Mouse (Mus musculus) c-Kit-positive CD71-positive TER-119-positive erythroid progenitor cells, embryonic 14.5 days (primary cell): ENCODE measurements around the gene Gm17654.
"Not testable (repeated sequence)": the region's sequence is repeated elsewhere in the genome, so short reads cannot be mapped to it uniquely, and the experiment has no call there.

ENCODE experiments used
- DNase-seq: peaks from one replicate; pipeline ENCODE4 v3.0.0-alpha.2; 2013; ENCODE audit warnings: low spot score

Gm17654 gene

GRCm38 (mm10) chr14:43579046-43579445, at the start of gene Gm17654:
Gene Gm17654 (minus strand): TSS chr14:43579146.
- not testable (repeated sequence) for DNase-seq

DNA sequence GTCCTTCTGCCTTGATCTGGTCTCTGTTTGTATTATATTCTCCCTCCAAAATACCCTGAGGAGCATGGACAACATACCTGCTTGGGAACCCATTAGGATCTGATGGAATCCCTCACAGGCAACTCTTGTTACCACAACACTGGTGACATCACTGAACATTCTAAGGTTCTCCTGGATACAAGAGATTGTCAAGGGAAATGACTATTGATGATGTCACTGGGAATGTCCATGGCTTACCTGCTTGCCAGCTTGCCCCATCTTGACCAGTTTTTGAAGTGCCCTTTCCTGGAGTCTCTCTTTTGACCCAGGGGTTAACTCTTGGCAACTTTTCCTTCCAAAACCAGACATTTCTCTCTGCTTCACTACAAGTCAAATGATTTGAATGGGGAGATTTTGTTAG, 29.0 kb upstream of the Gm17654 start, which contains the start of gene Gm10375:
Gene Gm10375, minus strand, starts transcription at position 101 of the 400 bp plus-strand sequence.
- not testable (repeated sequence) for DNase-seq

DNA sequence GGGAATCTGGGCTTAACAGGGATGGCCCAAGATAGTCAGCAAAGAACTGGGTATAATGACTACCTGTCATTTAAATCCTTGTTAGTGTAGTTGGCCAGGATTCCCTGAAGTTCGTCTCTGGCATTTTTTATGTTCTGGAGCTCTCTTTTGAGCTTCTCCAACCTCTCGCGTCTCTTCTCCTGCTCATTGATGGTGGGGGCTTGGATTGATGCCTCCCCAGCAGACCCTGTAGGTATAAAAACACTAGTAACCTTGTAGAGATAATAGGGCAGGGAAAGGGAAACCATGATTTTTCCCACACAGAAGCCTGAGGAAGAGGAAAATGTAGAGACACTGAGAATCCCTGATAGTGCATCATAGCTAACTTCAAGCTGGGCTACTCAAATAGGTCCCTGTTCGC, 977 bp downstream of the Gm17654 start:
- DNase-seq = not testable (repeated sequence)

DNA sequence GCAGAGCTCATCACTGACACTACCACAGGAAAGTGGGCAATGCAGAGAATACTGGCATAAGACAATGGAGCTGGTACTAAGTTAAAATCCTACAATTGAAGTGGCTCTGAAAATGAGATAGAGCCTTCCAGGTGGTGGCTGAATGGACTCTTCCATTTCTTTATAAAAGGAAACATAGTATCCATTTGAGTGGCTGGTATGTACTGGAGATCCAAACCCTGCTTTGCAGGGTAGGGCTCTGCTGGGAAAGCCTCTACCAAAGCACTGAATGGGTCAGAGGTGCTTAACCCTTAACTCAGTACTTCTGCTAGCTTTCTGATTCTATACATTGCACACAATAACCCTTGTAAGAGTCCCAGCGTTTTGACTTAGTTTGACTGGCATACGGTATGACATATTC, 26.7 kb downstream of the Gm17654 start:
- DNase-seq = not testable (repeated sequence)

DNA sequence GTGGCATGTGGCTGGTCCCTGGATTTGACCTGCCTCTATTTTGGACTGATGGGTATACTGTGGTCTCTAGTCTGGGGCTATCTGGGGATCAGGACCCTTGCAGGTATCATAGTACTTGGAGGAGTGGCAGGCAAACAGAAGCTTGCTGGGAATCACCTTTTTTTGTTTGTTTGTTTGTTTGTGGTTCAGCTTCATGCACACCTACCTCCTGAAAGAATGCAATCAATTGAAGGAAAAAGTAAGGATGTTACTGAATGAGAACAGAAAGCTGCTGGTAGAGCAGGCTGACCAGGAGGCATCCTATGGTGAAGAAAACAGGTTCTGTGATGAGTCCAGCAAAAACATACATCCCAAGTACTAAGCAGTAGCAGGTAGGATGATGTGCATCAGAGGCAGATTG, 32.7 kb downstream of the Gm17654 start:
- DNase-seq = not testable (repeated sequence)

- not testable (repeated sequence) for DNase-seq
Observed at GRCm38 (mm10) chr14:43543276-43543675, 35.7 kb downstream of the Gm17654 start, which contains the start of gene Gm5799. Gene Gm5799 (plus strand): TSS chr14:43543576.

- DNase-seq = not testable (repeated sequence)
Observed at GRCm38 (mm10) chr14:43538144-43538543, 40.8 kb downstream of the Gm17654 start.

DNA sequence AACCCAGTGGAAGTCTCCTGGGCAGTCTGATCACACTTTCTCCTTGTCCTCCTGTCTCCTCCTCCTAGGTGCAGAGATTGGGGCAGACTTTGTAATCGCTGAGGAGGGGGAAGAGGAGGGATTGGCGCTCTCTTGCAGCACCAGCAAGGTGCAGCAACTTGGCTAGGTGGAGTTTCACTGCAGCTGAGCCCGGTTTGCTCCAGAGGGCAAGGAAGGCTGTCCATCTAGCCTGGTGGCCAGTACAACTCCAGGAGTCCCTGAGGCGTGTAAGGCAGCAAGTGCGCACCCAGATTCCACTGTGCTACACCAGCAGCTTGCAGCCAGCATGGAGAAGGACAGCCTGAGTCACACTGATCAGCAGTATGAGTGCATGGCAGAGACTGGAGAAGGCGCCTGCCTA, 46.6 kb downstream of the Gm17654 start:
- not testable (repeated sequence) for DNase-seq

- not testable (repeated sequence) for DNase-seq
Observed at GRCm38 (mm10) chr14:43532011-43532383, 46.9 kb downstream of the Gm17654 start.

DNA sequence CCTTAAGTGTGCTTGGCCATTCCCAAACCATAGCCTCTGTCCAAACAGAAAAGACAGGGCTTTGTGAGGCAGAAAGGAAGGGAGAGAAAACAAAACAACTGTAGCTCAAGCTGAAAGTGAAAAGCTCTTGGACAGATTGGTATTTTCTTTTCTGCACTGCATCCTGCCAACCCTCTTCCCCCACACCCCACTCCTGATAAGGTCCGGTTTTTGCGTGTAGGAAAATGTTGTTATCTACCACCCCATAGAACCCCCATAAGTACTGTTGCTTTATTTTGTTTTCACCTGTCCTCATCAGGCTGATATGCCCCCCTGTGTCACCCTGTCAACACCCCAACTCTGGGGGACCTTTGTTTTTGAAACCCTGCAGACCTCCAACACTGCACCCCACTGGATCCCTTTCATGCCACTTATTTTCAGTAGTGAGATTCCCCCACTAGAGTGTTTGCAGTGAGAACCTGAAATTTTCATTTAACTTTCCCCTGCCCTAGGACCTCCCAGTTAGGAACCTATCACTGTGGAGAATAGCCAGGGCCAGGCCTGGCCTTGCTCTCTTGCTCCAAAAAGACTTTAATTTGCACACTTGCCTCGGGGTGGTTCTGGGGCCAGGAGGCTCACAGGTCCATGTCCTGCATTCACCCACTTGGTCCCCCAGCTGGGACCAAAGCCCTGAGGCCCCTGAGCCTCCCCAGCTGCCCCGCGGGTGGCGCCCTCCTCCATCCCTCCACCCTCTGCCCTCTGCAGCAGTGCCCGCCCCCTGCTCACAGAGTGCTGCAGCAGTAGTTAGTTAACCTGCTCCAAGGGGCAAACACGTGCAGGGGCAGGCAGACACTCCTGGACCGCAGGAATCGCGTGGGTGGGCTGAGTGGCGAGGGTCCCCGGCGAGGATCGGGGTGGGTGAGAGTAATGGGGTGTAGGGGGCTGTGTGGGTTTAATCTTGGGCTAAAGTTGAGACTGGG, 47.6 kb downstream of the Gm17654 start:
- not testable (repeated sequence) for DNase-seq
